Mouse (Mus musculus) gastrocnemius, postnatal 14 days (tissue): Measurements from ENCODE around the gene Cnot10. TPM values are rescaled to one million over a fixed set of nuclear protein-coding genes. Genes with fewer than 3 reads are reported as not detected.
"Not testable (repeated sequence)": the region's sequence is repeated elsewhere in the genome, so short reads cannot be mapped to it uniquely, and the experiment has no call there.

Experiments used
- DNase-seq: peaks from one replicate; pipeline ENCODE4 v3.0.0; 2021; ENCODE audit warnings: mixed read lengths
- intact Hi-C: fragments of 180-260 bp; cut with DNase I; formaldehyde crosslinking; loops from one replicate; pipeline ENCODE4 v1.15.1; 2025; ENCODE audit warnings: low total_unique reads
- total RNA-seq, 2 experiments: library from RNA; stranded (reverse); gene quantifications; 2 replicates each; pipeline ENCODE4 v1.2.3; 2021

Cnot10 gene
- total RNA-seq, 2 experiments from 2014 or later = 15.3 to 15.4 TPM

GRCm38 (mm10) chr9:114656701-114657100 is 16.7 kb upstream of the Cnot10 start:
- DNase-seq = no peak
- intact Hi-C loops = no loop called here

- intact Hi-C loops = no loop called here
- DNase-seq = no peak
Measured at GRCm38 (mm10) chr9:114655356-114655755, 15.4 kb upstream of the Cnot10 start.

DNA sequence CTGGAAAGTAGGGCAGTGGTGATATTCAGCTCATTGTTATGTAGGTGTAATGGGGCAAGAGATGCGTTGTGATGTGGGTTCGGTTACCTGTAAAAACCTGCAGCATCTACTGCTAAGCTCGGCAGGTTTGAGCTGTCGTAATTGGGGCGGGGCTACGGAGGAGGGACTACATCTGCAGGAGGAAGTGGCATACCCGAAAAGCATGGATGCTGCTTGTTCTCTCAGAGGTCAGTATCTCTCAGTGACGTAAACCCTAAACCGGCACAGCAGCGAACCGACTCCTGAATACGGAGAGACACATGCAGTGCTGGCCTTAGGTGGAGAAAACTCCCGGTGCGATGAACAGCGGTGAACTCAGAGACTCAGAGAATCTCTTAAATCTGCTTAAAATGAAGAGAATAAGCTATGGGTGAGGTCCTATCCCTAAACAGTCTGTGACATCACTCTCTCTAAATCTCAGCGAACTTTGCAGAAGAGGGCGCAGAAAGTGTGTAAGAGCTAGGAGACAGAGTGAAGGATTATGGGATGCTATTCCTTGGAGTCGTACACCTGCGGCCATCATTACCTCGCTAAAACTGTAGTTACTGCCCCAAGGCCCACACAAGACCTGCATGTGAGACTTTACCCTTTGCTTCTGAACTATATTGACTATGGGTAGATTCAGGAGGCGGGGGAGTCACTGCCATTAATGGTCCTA is 11.1 kb upstream of the Cnot10 start:
- intact Hi-C loops = no loop called here
- DNase-seq = no peak

- no peak for DNase-seq
- intact Hi-C loops = loop anchor here (2.0 kb wide), 1 partner anchor 77 kb away; no protein-coding TSS in a partner anchor
Measured at GRCm38 (mm10) chr9:114649371-114649770, 9.4 kb upstream of the Cnot10 start.

GRCm38 (mm10) chr9:114648472-114648871 is 8.5 kb upstream of the Cnot10 start:
- DNase-seq = not testable (repeated sequence)
- intact Hi-C loops = loop anchor here (2.0 kb wide), 1 partner anchor 78 kb away; no protein-coding TSS in a partner anchor

DNA sequence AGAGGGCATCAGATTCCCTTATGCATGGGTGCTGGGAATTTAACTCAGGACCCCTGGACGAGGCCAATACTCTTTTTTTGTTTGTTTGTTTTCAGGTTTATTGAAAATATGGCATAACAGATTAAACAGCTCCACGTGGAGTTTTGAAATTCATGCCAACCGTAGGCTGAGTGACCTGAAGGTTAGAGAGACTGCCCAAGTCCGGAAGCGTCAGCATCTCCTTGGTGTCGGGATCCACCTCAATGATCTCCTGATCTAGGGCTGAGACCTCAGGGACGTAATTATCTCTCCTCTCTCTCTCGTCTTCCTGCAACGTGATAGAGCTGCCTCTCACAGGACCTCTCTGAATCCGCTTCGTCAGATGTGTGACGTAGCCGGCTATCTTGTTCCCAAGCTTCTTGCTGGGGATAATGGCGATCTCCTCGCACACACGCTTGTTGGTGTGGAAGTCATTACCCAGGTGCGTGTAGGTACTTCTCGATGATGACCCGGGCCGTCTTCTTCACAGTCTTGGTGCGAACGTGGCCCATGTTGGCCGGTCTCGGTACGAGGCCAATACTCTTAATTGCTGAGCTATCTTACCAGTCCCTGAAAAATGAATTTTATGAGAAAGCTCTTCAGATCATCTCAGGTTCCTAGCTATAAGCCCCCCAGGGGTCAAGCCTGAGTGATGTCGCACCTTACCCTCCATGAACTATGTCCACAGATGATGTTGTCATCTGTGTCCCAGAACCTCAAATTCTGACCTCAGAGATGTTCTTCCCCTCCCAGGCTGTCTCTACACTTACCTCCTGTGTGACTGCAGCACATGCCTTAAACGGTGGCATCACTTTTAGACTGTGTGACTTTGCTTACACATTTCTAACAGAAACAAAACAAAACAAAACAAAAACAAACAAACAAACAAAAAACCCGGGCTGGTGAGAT is 7.8 kb upstream of the Cnot10 start:
- intact Hi-C loops = loop anchor here (2.0 kb wide), 1 partner anchor 79 kb away; no protein-coding TSS in a partner anchor
- DNase-seq = no peak

- DNase-seq = no peak
- intact Hi-C loops = no loop called here
Measured at GRCm38 (mm10) chr9:114646556-114647505, 6.8 kb upstream of the Cnot10 start.

GRCm38 (mm10) chr9:114639186-114639748 is 717 bp downstream of the Cnot10 start:
- no peak for DNase-seq
- intact Hi-C loops = no loop called here

GRCm38 (mm10) chr9:114636751-114637150 is 3.2 kb downstream of the Cnot10 start:
- intact Hi-C loops = no loop called here
- DNase-seq = no peak

- no peak for DNase-seq
- intact Hi-C loops = no loop called here
Measured at GRCm38 (mm10) chr9:114636150-114636549, 3.8 kb downstream of the Cnot10 start.

DNA sequence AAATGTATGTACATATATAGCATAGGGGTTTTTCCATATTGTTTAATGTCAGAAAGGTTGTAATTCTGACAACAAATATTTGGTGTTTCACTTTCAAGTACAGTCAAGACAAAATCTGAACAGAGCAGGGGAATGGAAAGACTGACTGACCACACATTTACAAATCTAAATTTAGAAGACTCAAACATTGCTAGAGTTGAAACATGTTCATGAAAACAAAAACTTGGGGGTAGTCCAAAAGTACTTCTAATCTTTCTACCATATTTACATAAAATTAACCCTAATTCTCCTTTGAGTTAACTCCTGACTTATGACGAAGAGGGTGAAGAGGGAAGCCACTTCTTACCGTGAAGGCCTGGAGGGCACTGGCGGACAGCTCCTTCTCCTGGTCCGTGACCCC is 7.7 kb downstream of the Cnot10 start:
- no peak for DNase-seq
- intact Hi-C loops = no loop called here

DNA sequence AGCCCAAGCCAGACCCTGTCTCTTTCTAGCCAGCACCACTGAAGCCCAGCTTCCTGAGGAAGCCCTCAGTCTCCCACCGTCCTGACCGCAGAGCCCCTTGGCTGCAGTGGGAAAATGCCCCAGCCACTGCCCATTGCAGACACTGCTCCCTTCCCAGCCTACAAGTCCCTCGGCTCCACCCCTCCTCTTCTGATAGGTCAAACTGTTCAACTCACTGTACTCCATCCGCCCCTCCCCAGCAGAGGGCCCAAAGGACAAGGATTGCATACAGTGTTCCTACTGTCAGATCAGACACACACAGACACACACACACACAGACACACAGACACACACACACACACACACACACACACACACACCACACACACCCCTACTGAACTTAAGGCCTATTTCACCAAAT is 13.3 kb downstream of the Cnot10 start:
- DNase-seq = no peak
- intact Hi-C loops = no loop called here

DNA sequence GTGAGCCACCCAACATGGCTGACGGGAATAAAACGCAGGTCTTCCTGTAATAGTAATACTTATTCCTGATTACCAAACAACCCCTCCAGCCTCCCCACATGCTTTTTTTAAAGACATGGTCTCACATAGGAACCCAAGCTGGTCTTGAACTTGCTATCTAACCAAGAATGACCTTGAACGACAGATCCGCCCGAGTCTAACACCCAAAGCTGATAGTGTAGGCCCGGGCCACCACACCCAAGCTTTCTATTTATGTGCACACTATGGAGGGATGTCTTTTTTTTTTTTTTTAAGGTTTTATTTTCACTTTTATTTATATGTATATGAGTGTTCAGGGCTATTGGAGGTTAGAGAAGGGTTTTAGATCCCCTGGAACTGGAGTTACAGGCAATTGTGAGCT is 15.8 kb downstream of the Cnot10 start:
- DNase-seq = no peak
- intact Hi-C loops = no loop called here

DNA sequence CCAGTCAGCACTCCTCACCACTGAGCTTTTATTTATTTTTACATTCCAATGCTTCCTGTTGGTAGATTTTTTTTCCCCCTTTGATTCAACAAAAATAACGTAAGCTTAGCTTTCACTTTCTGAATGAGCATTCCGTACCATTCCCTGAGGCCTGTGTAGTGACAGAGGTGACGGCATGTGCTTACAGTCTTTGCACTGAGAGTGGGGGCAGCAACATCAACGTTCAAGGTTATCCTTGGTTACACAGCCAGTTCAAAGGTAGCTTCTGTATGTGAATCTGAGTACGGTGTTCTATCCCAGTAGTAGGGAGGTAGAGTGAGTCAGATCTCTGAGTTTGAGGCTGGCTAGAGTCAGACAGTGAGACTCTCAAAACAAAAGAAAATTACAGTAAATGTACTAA is 18.8 kb downstream of the Cnot10 start:
- intact Hi-C loops = no loop called here

GRCm38 (mm10) chr9:114614176-114614953 is 25.6 kb downstream of the Cnot10 start:
- DNase-seq = no peak
- intact Hi-C loops = no loop called here

More for the DNA sequence above, 18.8 kb downstream of the Cnot10 start:
- no peak for DNase-seq

DNA sequence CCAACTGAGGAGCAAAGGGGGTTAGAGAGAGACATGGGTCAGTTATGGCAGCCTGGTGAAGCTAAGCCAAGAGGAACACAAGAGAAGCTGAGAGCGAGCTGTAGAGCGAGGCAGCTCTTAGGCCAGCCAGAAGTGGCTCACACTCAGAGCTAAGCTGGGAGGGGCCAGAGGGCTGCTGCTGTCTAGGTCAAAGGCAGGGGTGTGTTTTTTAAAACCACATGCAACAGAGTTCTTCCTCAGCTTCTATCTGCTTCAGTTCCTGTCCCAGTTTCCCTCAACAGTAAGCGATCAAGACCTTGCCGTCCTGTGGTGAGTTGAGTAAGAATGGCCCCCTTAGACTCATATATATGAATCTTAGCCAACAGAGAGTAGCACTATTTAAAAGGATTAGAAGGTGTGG is 27.0 kb downstream of the Cnot10 start:
- DNase-seq = no peak
- intact Hi-C loops = no loop called here

GRCm38 (mm10) chr9:114612566-114612965 is 27.4 kb downstream of the Cnot10 start:
- no peak for DNase-seq

DNA sequence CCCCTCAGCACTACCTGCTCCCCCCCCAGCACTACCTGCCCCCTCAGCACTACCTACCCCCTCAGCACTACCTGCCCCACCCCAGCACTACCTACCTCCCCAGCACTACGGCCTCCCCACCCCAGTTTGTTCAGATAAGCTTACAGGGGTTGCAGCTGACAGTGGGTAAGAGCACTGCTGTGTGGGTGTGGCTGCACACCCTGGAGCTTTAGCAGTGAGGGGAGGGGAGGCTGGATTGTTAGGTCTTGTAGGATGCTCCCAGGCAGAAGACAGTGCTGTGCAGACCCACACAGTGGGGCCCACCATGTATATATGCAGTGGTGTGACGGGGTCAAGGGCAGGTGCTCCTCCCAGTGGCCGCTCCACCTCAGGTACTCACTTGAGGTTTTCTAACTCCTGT is 29.7 kb downstream of the Cnot10 start:
- intact Hi-C loops = no loop called here

More at GRCm38 (mm10) chr9:114612566-114612965, 27.4 kb downstream of the Cnot10 start:
- intact Hi-C loops = no loop called here

More for the DNA sequence above, 29.7 kb downstream of the Cnot10 start:
- no peak for DNase-seq
